Mouse (Mus musculus): ENCODE data around the gene Golt1b. TPM values are rescaled to one million over a fixed set of nuclear protein-coding genes. Genes with fewer than 3 reads are reported as not detected.

Gene Golt1b
- total and polyA plus RNA-seq, 3 experiments = 45.3 to 54.7 TPM; not detected in 1

GRCm38 (mm10) chr6:142369568-142369967 lies 17.5 kb upstream of the Golt1b start:
- peaks cover 0 to 24% of the 10 kb centered on the region in 2 experiments; a peak in 2 of 4 replicates for H3K36me3 ChIP-seq (ENCODE audit: control insufficient read depth in 1 of 2, insufficient read depth in 2 of 2, low read length in 2 of 2)

GRCm38 (mm10) chr6:142377081-142377480 lies 9.9 kb upstream of the Golt1b start:
- Histone ChIP-seq H3K9me3 (replicated peaks; ENCODE audit: insufficient read depth, low read length) (no peaks in the 10 kb centered on the region), H3K4me3 (ENCODE audit: control insufficient read depth in 1 of 2, insufficient read depth in 1 of 2, low read depth in 2 of 2, low read length in 2 of 2) (no peak overlapping the region), H3K27ac (ENCODE audit: control insufficient read depth, low read depth, low read length) (no peak overlapping the region), H3K36me3 (ENCODE audit: control insufficient read depth in 1 of 2, insufficient read depth in 2 of 2, low read length in 2 of 2) (peaks cover 6 to 9% of the 10 kb centered on the region in 2 experiments), H3K4me1 (ENCODE audit: control insufficient read depth in 1 of 2, insufficient read depth in 2 of 2, low read length in 2 of 2) (peaks cover 2 to 5% of the 10 kb centered on the region in 2 experiments; a peak in 2 of 4 replicates), H3K79me2 (ENCODE audit: control insufficient read depth, insufficient read depth, low read length, poor library complexity) (peaks cover 10% of the 10 kb centered on the region; the same call in 1 of the 2 replicates), H3K27me3 (ENCODE audit: control insufficient read depth in 1 of 2, insufficient read depth in 2 of 2, low read length in 2 of 2) (no peaks in the 10 kb centered on the region), H3K9ac (ENCODE audit: control insufficient read depth, low read depth, low read length, poor library complexity, severe bottlenecking) (no peak overlapping the region)
- TF ChIP-seq RAD21 (IDR thresholded peaks at IDR 0.05; ENCODE audit: low read depth, low read length) (no peak), USF1 (IDR thresholded peaks at IDR 0.05; ENCODE audit: low read depth, low read length) (no peak), ZNF384 (IDR thresholded peaks at IDR 0.05; ENCODE audit: low read depth, low read length) (no peak), BHLHE40 (IDR thresholded peaks at IDR 0.05; ENCODE audit: borderline replicate concordance, low read depth, low read length) (no peak)
- no peak for DNase-seq (ENCODE audit: low read depth, low spot score)

More at GRCm38 (mm10) chr6:142369568-142369967, 17.5 kb upstream of the Golt1b start:
- no peaks in the 10 kb centered on the region for H3K9me3 ChIP-seq (replicated peaks; ENCODE audit: insufficient read depth, low read length)
- H3K4me1 ChIP-seq (ENCODE audit: control insufficient read depth in 1 of 2, insufficient read depth in 2 of 2, low read length in 2 of 2) = no peaks in the 10 kb centered on the region
- H3K27ac ChIP-seq (ENCODE audit: control insufficient read depth, low read depth, low read length) = no peak overlapping the region
- H3K9ac ChIP-seq (ENCODE audit: control insufficient read depth, low read depth, low read length, poor library complexity, severe bottlenecking) = no peak overlapping the region
- TF ChIP-seq MYC (IDR thresholded peaks at IDR 0.05; ENCODE audit: low read depth, low read length) (no peak), RAD21 (IDR thresholded peaks at IDR 0.05; ENCODE audit: low read depth, low read length) (no peak), SIN3A (IDR thresholded peaks at IDR 0.05; ENCODE audit: low read length) (no peak), SMC3 (IDR thresholded peaks at IDR 0.05; ENCODE audit: low read depth, low read length) (no peak), RCOR1 (IDR thresholded peaks at IDR 0.05; ENCODE audit: low read depth, low read length) (no peak), ETS1 (IDR thresholded peaks at IDR 0.05; ENCODE audit: low read depth, low read length) (no peak), BHLHE40 (IDR thresholded peaks at IDR 0.05; ENCODE audit: borderline replicate concordance, low read depth, low read length) (no peak), ZKSCAN1 (IDR thresholded peaks at IDR 0.05; ENCODE audit: low read depth, low read length) (no peak), KAT2A (conservative IDR thresholded peaks at IDR 0.05; ENCODE audit: low read depth, low read length) (no peak), ZMIZ1 (IDR thresholded peaks at IDR 0.05; ENCODE audit: low read depth, low read length) (no peak), USF2 (IDR thresholded peaks at IDR 0.05; ENCODE audit: borderline replicate concordance in 1 of 2, insufficient read depth in 1 of 2, low read depth in 1 of 2, low read length in 2 of 2) (no peak), MAZ (IDR thresholded peaks at IDR 0.05; ENCODE audit: low read depth, low read length) (no peak), E2F4 (IDR thresholded peaks at IDR 0.05; ENCODE audit: borderline replicate concordance, low read depth, low read length) (no peak), MYB (IDR thresholded peaks at IDR 0.05; ENCODE audit: low read depth, low read length) (no peak)
- no peak for DNase-seq (ENCODE audit: low read depth, low spot score)
- H3K79me2 ChIP-seq (ENCODE audit: control insufficient read depth, insufficient read depth, low read length, poor library complexity) = no peaks in the 10 kb centered on the region
- H3K27me3 ChIP-seq (ENCODE audit: control insufficient read depth in 1 of 2, insufficient read depth in 2 of 2, low read length in 2 of 2) = no peaks in the 10 kb centered on the region
- H3K4me3 ChIP-seq (ENCODE audit: control insufficient read depth in 1 of 2, insufficient read depth in 1 of 2, low read depth in 2 of 2, low read length in 2 of 2) = no peak overlapping the region
